Mouse (Mus musculus) MN1 (cell line): Measurements from ENCODE around the gene Eps8l2.

ENCODE experiments used
- DNase-seq: peaks from one replicate; pipeline ENCODE4 v3.0.0-alpha.2; 2016; ENCODE audit warnings: low spot score

Gene Eps8l2

GRCm38 (mm10) chr7:141330706-141331105, 8.0 kb upstream of the Eps8l2 start:
- DNase-seq, result no peak

GRCm38 (mm10) chr7:141331990-141332389, 6.7 kb upstream of the Eps8l2 start:
- no peak for DNase-seq

- DNase-seq, result no peak
Measured at GRCm38 (mm10) chr7:141335044-141335579, 3.6 kb upstream of the Eps8l2 start.

GRCm38 (mm10) chr7:141335682-141336081, 3.0 kb upstream of the Eps8l2 start:
- DNase-seq, result no peak

GRCm38 (mm10) chr7:141336296-141336695, 2.4 kb upstream of the Eps8l2 start:
- no peak for DNase-seq

GRCm38 (mm10) chr7:141337716-141338416, 814 bp upstream of the Eps8l2 start:
- DNase-seq, result no peak

- DNase-seq, result no peak
Measured at GRCm38 (mm10) chr7:141339215-141339920, 688 bp downstream of the Eps8l2 start.

- DNase-seq, result no peak
Measured at GRCm38 (mm10) chr7:141340023-141340422, 1.3 kb downstream of the Eps8l2 start.

GRCm38 (mm10) chr7:141340476-141340875, 1.8 kb downstream of the Eps8l2 start:
- DNase-seq, result no peak

- no peak for DNase-seq
Measured at GRCm38 (mm10) chr7:141341689-141342226, 3.1 kb downstream of the Eps8l2 start.

GRCm38 (mm10) chr7:141343230-141343629, 4.5 kb downstream of the Eps8l2 start:
- no peak for DNase-seq

GRCm38 (mm10) chr7:141343696-141344095, 5.0 kb downstream of the Eps8l2 start:
- DNase-seq, result no peak

GRCm38 (mm10) chr7:141344787-141345186, 6.1 kb downstream of the Eps8l2 start:
- DNase-seq, result no peak

- no peak for DNase-seq
Measured at GRCm38 (mm10) chr7:141351061-141351460, 12.4 kb downstream of the Eps8l2 start.

GRCm38 (mm10) chr7:141355051-141355450, 16.4 kb downstream of the Eps8l2 start:
- peak; percentile 29 for DNase-seq

GRCm38 (mm10) chr7:141355626-141356326, 17.1 kb downstream of the Eps8l2 start:
- no peak for DNase-seq

- DNase-seq, result no peak
Measured at GRCm38 (mm10) chr7:141356971-141357370, 18.3 kb downstream of the Eps8l2 start.

GRCm38 (mm10) chr7:141361510-141361909, 22.8 kb downstream of the Eps8l2 start:
- no peak for DNase-seq

GRCm38 (mm10) chr7:141363106-141363751, 24.5 kb downstream of the Eps8l2 start:
- peak; percentile 79 for DNase-seq

- no peak for DNase-seq
Measured at GRCm38 (mm10) chr7:141363752-141364125, 25.1 kb downstream of the Eps8l2 start.

GRCm38 (mm10) chr7:141364349-141365048, 25.8 kb downstream of the Eps8l2 start:
- DNase-seq, result no peak
